Mouse (Mus musculus): ENCODE measurements at regions not wholly inside any gene's neighbourhood (a gene's known extent, or its start where the extent isn't known, plus 50 kb on each side); places are given as distances from the start of the nearest gene placed in this dataset.

GRCm38 (mm10) chr12:95631029-95631428 lies 61.0 kb upstream of the Flrt2 start:
- no peak overlapping the region for H3K27ac ChIP-seq
- 82% methylated on average over 1 of the region's 1 CpGs for WGBS
- no peak overlapping the region for H3K4me2 ChIP-seq (replicated peaks)
- H3K4me1 ChIP-seq = no peaks in the 10 kb centered on the region
- no peaks in the 10 kb centered on the region for H3K36me3 ChIP-seq
- H3K9ac ChIP-seq = no peak overlapping the region
- H3K9me3 ChIP-seq = no peaks in the 10 kb centered on the region
- no peak for ATAC-seq (ENCODE audit: insufficient number of reproducible peaks, insufficient read depth, low FRiP score, low TSS enrichment)
- H3K4me3 ChIP-seq = no peak overlapping the region
- H3K27me3 ChIP-seq = no peaks in the 10 kb centered on the region

GRCm38 (mm10) chr12:95636647-95637046 lies 55.4 kb upstream of the Flrt2 start:
- no peaks in the 10 kb centered on the region for H3K27me3 ChIP-seq
- no peak overlapping the region for H3K27ac ChIP-seq
- no peak overlapping the region for H3K9ac ChIP-seq
- H3K36me3 ChIP-seq = no peaks in the 10 kb centered on the region
- H3K4me2 ChIP-seq (replicated peaks) = no peak overlapping the region
- H3K4me3 ChIP-seq = no peak overlapping the region
- H3K9me3 ChIP-seq = no peaks in the 10 kb centered on the region
- ATAC-seq (ENCODE audit: insufficient number of reproducible peaks, insufficient read depth, low FRiP score, low TSS enrichment) = no peak
- no peaks in the 10 kb centered on the region for H3K4me1 ChIP-seq

GRCm38 (mm10) chr12:95639892-95640291 lies 52.1 kb upstream of the Flrt2 start:
- no peak overlapping the region for H3K27ac ChIP-seq
- no peak overlapping the region for H3K9ac ChIP-seq
- no peaks in the 10 kb centered on the region for H3K4me1 ChIP-seq
- no peaks in the 10 kb centered on the region for H3K36me3 ChIP-seq
- no peaks in the 10 kb centered on the region for H3K9me3 ChIP-seq
- no peak overlapping the region for H3K4me3 ChIP-seq
- no peak for ATAC-seq (ENCODE audit: insufficient number of reproducible peaks, insufficient read depth, low FRiP score, low TSS enrichment)
- no peak overlapping the region for H3K4me2 ChIP-seq (replicated peaks)
- no peaks in the 10 kb centered on the region for H3K27me3 ChIP-seq

- Histone ChIP-seq H3K27me3 (no peaks in the 10 kb centered on the region), H3K9me3 (no peaks in the 10 kb centered on the region), H3K36me3 (no peaks in the 10 kb centered on the region), H3K4me2 (replicated peaks) (no peak overlapping the region), H3K27ac (no peak overlapping the region), H3K4me3 (no peak overlapping the region), H3K4me1 (no peaks in the 10 kb centered on the region), H3K9ac (no peak overlapping the region)
- no peak for ATAC-seq (ENCODE audit: insufficient number of reproducible peaks, insufficient read depth, low FRiP score, low TSS enrichment)
Measured at GRCm38 (mm10) chr12:95641628-95642027, 50.4 kb upstream of the Flrt2 start.

Measured in embryonic facial prominence, embryonic 12.5 days (tissue).